Mouse (Mus musculus): ENCODE data around the gene Tigd3. TPM values are rescaled to one million over a fixed set of nuclear protein-coding genes. Genes with fewer than 3 reads are reported as not detected.

The Tigd3 gene
- total RNA-seq, 1 experiment, result 2.1 TPM

GRCm38 (mm10) chr19:5924713-5925093 lies 30.8 kb upstream of the Tigd3 start, which contains the start of gene Cdc42ep2:
Gene Cdc42ep2 (minus strand): TSS chr19:5924816.
- peak; percentile 97 for DNase-seq (ENCODE audit: low read depth, low spot score)
- Histone ChIP-seq H3K4me1 (ENCODE audit: control insufficient read depth in 2 of 2, insufficient read depth in 2 of 2, low read length in 2 of 2, poor library complexity in 1 of 2) (peaks cover 7% of the 10 kb centered on the region in 2 experiments; a peak in 2 of 4 replicates), H3K4me3 (ENCODE audit: insufficient read depth in 1 of 2, low read depth in 1 of 2, low read length in 2 of 2, poor library complexity in 1 of 2, severe bottlenecking in 1 of 2) (peak within 1 kb of the TSS; percentile 39 to 86), H3K36me3 (ENCODE audit: control insufficient read depth, insufficient read depth, low read length, poor library complexity, severe bottlenecking) (no peaks in the 10 kb centered on the region), H3K9me3 (ENCODE audit: control insufficient read depth, insufficient read depth, low read depth, low read length) (no peaks in the 10 kb centered on the region), H3K9ac (ENCODE audit: insufficient read depth, low read depth, low read length, poor library complexity, severe bottlenecking) (peak within 1 kb of the TSS; percentile 16; the same call in 1 of the 2 replicates), H3K27ac (ENCODE audit: insufficient read depth, low read depth, low read length, poor library complexity, severe bottlenecking) (no peak within 1 kb of the TSS)
- in situ Hi-C loops (cut with MboI; ENCODE audit: low sequenced_read_pairs in 2 of 2, unreplicated experiment in 2 of 2), result no loop called here
- TF ChIP-seq HCFC1 (IDR thresholded peaks at IDR 0.05; ENCODE audit: borderline replicate concordance, insufficient read depth, low read length), result no peak

GRCm38 (mm10) chr19:5923990-5924712 lies 30.2 kb upstream of the Tigd3 start:
- Histone ChIP-seq H3K27ac (ENCODE audit: insufficient read depth, low read depth, low read length, poor library complexity, severe bottlenecking) (no peak overlapping the region), H3K4me3 (ENCODE audit: insufficient read depth in 1 of 2, low read depth in 1 of 2, low read length in 2 of 2, poor library complexity in 1 of 2, severe bottlenecking in 1 of 2) (peak overlapping the region; percentile 39 to 86), H3K9ac (ENCODE audit: insufficient read depth, low read depth, low read length, poor library complexity, severe bottlenecking) (peak overlapping the region; percentile 16; the same call in 1 of the 2 replicates), H3K36me3 (ENCODE audit: control insufficient read depth, insufficient read depth, low read length, poor library complexity, severe bottlenecking) (no peaks in the 10 kb centered on the region), H3K4me1 (ENCODE audit: control insufficient read depth in 2 of 2, insufficient read depth in 2 of 2, low read length in 2 of 2, poor library complexity in 1 of 2) (peaks cover 7% of the 10 kb centered on the region in 2 experiments; a peak in 2 of 4 replicates), H3K9me3 (ENCODE audit: control insufficient read depth, insufficient read depth, low read depth, low read length) (no peaks in the 10 kb centered on the region)
- peak; percentile 82 for DNase-seq (ENCODE audit: low read depth, low spot score)
- in situ Hi-C loops (cut with MboI; ENCODE audit: low sequenced_read_pairs in 2 of 2, unreplicated experiment in 2 of 2), result no loop called here
- TF ChIP-seq ZC3H11A (IDR thresholded peaks at IDR 0.05; ENCODE audit: borderline replicate concordance, low read depth, low read length) (peak; percentile 53; the same call in 1 of the 2 replicates), MAFK (IDR thresholded peaks at IDR 0.05; ENCODE audit: insufficient read depth, low read depth, low read length) (no peak)

- H3K9ac ChIP-seq (ENCODE audit: insufficient read depth, low read depth, low read length, poor library complexity, severe bottlenecking), result no peak overlapping the region
- in situ Hi-C loops (cut with MboI; ENCODE audit: low sequenced_read_pairs in 2 of 2, unreplicated experiment in 2 of 2), result no loop called here
- peaks cover 7 to 10% of the 10 kb centered on the region in 2 experiments; a peak in 3 of 4 replicates for H3K4me1 ChIP-seq (ENCODE audit: control insufficient read depth in 2 of 2, insufficient read depth in 2 of 2, low read length in 2 of 2, poor library complexity in 1 of 2)
- TF ChIP-seq CHD2 (IDR thresholded peaks at IDR 0.05; ENCODE audit: low read depth, low read length) (no peak), ZNF384 (IDR thresholded peaks at IDR 0.05; ENCODE audit: low read depth, low read length) (no peak), HCFC1 (IDR thresholded peaks at IDR 0.05; ENCODE audit: borderline replicate concordance, insufficient read depth, low read length) (no peak), MAFK (IDR thresholded peaks at IDR 0.05; ENCODE audit: insufficient read depth, low read depth, low read length) (no peak), ZC3H11A (IDR thresholded peaks at IDR 0.05; ENCODE audit: borderline replicate concordance, low read depth, low read length) (no peak)
- no peak overlapping the region for H3K4me3 ChIP-seq (ENCODE audit: insufficient read depth in 1 of 2, low read depth in 1 of 2, low read length in 2 of 2, poor library complexity in 1 of 2, severe bottlenecking in 1 of 2)
- H3K9me3 ChIP-seq (ENCODE audit: control insufficient read depth, insufficient read depth, low read depth, low read length), result no peaks in the 10 kb centered on the region
- no peak for DNase-seq (ENCODE audit: low read depth, low spot score)
- no peaks in the 10 kb centered on the region for H3K36me3 ChIP-seq (ENCODE audit: control insufficient read depth, insufficient read depth, low read length, poor library complexity, severe bottlenecking)
- H3K27ac ChIP-seq (ENCODE audit: insufficient read depth, low read depth, low read length, poor library complexity, severe bottlenecking), result no peak overlapping the region
These were observed 29.0 kb upstream of the Tigd3 start for GRCm38 (mm10) chr19:5922963-5923362.

GRCm38 (mm10) chr19:5922119-5922942 lies 28.4 kb upstream of the Tigd3 start:
- Histone ChIP-seq H3K36me3 (ENCODE audit: control insufficient read depth, insufficient read depth, low read length, poor library complexity, severe bottlenecking) (no peaks in the 10 kb centered on the region), H3K9ac (ENCODE audit: insufficient read depth, low read depth, low read length, poor library complexity, severe bottlenecking) (no peak overlapping the region), H3K27ac (ENCODE audit: insufficient read depth, low read depth, low read length, poor library complexity, severe bottlenecking) (no peak overlapping the region), H3K4me3 (ENCODE audit: insufficient read depth in 1 of 2, low read depth in 1 of 2, low read length in 2 of 2, poor library complexity in 1 of 2, severe bottlenecking in 1 of 2) (peak overlapping the region in 1 of 2 experiments; percentile 49; a peak in 2 of 4 replicates), H3K4me1 (ENCODE audit: control insufficient read depth in 2 of 2, insufficient read depth in 2 of 2, low read length in 2 of 2, poor library complexity in 1 of 2) (peaks cover 7 to 13% of the 10 kb centered on the region in 2 experiments; a peak in 3 of 4 replicates), H3K9me3 (ENCODE audit: control insufficient read depth, insufficient read depth, low read depth, low read length) (no peaks in the 10 kb centered on the region)
- DNase-seq (ENCODE audit: low read depth, low spot score), result no peak
- TF ChIP-seq CHD2 (IDR thresholded peaks at IDR 0.05; ENCODE audit: low read depth, low read length) (no peak), ZC3H11A (IDR thresholded peaks at IDR 0.05; ENCODE audit: borderline replicate concordance, low read depth, low read length) (no peak), ZNF384 (IDR thresholded peaks at IDR 0.05; ENCODE audit: low read depth, low read length) (no peak), HCFC1 (IDR thresholded peaks at IDR 0.05; ENCODE audit: borderline replicate concordance, insufficient read depth, low read length) (no peak), MAFK (IDR thresholded peaks at IDR 0.05; ENCODE audit: insufficient read depth, low read depth, low read length) (no peak)
- in situ Hi-C loops (cut with MboI; ENCODE audit: low sequenced_read_pairs in 2 of 2, unreplicated experiment in 2 of 2), result no loop called here

Data from ES-E14 (cell line).